Mouse (Mus musculus) adrenal gland, postnatal 14 days (tissue): ENCODE results near the gene Ube2a. TPM values are rescaled to one million over a fixed set of nuclear protein-coding genes. Genes with fewer than 3 reads are reported as not detected.

Experiments used
- DNase-seq: peaks from one replicate; pipeline ENCODE4 v3.0.0; 2021; ENCODE audit warnings: mixed read lengths
- long read RNA-seq, 2 experiments: library from polyadenylated mRNA; stranded (forward); transcript quantifications; one replicate each; pipeline ENCODE4 v2.0.0; 2021
- total RNA-seq: library from RNA; stranded (reverse); gene quantifications from 2 replicates; pipeline ENCODE4 v1.2.3, GENCODE M21; 2021

Gene Ube2a
- total RNA-seq, result 62.5 and 64.4 TPM in 2 replicates
- long read RNA-seq, experiment 1, transcript Ube2a-201 (6 exons, 1,732 nt), result major isoform, 46 of 50 reads
- long read RNA-seq, experiment 1, partial matches to known transcripts, result 1 of 50 reads
- long read RNA-seq, experiment 1, other reads (novel, unspliced or antisense), result 1 of 50 reads
- long read RNA-seq, experiment 2, transcript Ube2a-201 (6 exons, 1,732 nt), result major isoform, 56 of 57 reads
- long read RNA-seq, experiment 2, partial matches to known transcripts, result 0 of 57 reads
- long read RNA-seq, experiment 2, other reads (novel, unspliced or antisense), result 0 of 57 reads

DNA sequence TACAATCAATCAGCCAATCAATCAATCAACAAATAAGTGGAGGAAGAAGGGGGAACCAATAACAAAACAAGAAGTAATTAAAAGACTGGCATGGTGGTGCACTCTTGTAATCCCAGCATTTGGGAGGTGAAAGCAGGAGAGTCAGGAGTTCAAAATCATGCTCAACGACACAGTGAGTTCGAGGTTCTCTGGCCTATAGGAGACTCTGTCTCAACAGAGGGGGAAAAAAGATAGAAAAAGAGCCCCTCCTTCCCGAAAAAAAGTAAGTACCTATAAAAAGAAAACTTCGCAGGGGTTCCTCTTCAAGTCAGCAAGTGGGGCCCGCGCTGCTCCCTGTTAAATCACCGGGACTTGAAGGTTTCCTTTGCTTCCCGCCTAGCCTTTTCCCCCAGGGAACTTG is at the start of gene Ube2a, which contains the start of gene C330007P06Rik:
Gene Ube2a (plus strand): TSS at position 136 of the 400 bp plus-strand sequence.
Gene C330007P06Rik (minus strand): TSS at position 347 of the 400 bp plus-strand sequence.
- no peak for DNase-seq

DNA sequence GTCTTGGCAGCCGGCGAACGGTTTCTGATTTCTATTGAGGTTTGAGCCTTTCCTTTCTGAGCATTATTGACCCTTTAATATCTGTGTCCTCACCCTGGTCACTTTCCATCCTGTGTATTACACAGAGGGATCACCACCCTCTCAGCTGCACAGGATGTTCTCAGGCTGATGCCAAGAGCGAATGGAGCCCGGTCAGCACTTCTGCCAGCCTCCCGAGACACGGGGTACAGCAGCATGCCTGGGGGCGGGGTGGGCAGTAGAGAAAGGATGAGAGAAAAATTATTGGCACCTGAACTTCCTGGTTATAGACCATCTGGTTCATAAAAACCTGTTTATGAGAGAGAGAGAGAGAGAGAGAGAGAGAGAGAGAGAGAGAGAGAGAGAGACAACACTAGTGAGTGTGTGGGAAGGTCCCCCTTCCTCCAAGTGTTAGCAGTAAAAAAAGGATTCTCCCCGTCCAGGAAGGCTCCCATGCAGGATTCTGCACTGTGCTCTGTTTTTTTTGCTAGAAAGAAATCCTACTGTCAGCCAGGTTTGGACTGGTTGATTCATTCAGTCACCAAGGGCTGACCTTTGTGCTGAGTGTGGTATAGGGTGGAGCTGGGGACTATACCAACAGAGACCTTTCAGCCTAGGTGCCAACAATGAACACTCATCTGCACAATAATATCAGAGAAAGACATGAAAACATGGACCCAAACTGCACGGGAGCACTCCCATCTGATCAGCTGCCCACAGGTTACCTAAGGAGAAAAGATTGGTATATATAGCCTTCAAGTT is 49.6 kb upstream of the Ube2a start:
- DNase-seq, result no peak

GRCm38 (mm10) chrX:36825032-36825431 is 48.7 kb upstream of the Ube2a start:
- DNase-seq, result peak; percentile 45

GRCm38 (mm10) chrX:36826873-36827272 is 46.8 kb upstream of the Ube2a start:
- no peak for DNase-seq

DNA sequence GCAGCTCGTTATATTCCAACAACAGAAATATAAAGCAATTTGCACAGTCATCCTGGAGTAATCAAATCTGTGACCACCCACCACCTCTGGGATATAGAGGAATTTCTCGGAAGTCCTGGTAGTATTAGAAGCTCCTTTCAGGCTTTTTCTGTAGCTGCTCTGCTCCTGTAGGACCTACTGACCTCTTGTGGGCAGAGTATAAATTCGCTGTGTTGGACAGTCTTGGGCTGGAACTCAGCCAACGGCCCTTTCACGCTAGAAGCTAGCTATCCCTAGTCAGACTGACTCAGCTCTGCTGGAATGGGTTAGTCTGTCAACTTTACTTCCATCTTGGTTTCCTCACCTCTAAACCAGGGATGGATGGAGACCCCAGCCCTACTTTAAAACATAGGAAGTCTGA is 43.4 kb upstream of the Ube2a start:
- peak; percentile 80 for DNase-seq

DNA sequence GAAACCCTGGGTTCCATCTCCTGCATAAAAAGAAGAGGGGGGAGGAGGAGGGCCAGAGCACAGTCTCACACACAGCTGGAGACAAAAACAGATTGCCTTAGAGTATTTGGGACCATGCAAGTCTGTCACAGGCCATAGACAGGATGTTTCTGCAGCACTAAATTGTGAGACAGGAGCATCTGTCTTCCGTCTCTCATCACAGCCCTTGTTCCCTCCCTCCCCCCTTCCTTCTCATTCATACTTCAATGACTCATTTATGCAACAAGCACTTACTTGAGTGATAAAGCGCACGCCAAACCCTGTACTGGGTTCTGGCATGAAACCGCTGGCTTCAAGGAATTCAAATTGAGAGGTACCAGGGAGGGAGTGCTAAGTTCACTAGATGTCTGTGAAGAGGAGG is 42.1 kb upstream of the Ube2a start:
- no peak for DNase-seq

DNA sequence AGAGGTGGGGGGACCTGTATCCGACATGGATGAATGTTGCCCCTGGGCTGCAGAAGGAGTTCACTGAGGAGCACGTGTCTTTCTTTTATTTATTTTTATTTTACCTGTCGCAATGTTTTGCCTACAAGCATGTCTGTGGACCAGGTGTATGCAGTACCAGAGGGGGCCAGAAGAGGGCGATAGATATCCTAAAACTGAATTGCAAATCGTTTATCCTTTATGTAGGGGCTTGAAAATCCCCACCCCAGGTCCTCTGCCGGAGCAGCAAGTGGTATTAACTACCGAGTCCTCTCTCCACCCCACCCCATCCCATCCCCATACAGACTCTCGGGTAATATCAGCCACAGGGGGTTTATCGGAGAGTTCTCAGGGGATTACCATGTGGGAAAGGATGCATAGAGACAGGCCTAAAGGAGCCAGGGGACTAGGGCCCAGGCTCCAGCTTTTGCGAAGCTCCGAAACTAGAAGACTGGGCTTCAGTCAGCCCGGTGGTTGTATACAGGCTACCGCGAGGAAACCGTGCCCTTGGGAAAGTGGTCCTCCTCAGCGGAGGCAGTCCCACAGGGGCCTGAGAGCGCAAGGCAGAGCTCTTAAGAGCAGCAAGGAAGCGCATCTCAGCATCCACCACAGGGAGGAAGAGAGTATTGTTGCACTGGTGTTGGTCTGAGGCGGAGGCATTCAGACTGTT is 40.2 kb upstream of the Ube2a start:
- DNase-seq, result peak; percentile 71

GRCm38 (mm10) chrX:36837069-36837676 is 36.5 kb upstream of the Ube2a start:
- no peak for DNase-seq

DNA sequence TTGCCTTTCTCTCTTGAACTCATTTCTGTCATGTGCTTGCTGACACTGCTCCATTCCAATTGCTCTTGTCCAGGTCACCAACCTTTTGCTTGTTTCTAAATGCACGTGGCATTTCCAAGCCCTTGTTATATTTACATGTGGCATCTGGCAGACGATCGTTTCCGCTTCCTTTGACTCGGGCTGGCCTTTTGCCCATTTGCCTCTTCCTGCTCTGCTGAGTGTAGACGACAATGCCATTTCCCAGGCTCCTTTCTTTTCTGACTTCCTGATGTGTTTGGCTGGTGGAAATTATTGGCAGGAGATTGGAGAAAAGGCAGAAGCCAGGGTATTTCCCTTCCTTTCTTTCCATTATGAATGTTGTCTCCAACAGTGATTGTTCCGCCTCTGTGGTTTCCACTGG is 34.3 kb upstream of the Ube2a start:
- DNase-seq, result peak; percentile 63

DNA sequence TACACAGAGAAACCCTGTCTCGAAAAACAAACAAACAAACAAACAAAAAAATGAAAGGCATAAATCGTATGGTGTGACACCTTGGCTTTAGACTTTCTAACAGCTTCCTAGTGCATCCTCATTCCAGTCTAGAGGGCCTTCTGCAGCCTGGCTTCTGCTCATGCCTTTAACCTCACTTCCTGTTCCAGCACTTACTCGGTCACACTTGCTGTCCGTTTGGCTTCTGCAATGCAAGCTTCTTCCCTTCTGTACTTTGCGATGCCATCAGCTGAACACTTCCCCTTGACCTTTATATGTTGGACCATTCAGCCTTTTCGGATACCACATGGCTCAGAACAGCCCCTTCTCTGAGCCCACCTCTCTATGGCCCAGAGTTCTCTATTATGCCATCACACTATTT is 32.0 kb upstream of the Ube2a start:
- DNase-seq, result no peak

GRCm38 (mm10) chrX:36843346-36843990 is 30.2 kb upstream of the Ube2a start:
- peak; percentile 66 for DNase-seq

DNA sequence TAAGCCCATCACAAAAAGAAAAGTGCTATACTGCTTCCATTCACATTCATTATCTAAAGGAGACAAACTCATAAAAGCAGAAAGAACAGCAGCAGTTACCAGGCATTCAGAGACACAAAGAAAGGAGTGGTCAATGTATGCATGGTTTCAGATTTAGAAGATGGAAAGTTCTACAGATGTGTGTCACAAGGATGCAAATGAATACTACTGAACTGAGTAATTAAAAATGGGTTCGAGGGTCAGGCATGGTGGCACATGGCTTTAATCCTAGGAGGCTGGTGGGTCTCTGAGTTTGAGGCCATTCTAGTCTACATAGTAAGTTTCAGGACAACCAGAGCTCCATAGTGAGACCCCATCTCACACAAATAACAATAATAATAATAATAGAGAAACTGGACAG is 26.5 kb upstream of the Ube2a start:
- DNase-seq, result no peak

DNA sequence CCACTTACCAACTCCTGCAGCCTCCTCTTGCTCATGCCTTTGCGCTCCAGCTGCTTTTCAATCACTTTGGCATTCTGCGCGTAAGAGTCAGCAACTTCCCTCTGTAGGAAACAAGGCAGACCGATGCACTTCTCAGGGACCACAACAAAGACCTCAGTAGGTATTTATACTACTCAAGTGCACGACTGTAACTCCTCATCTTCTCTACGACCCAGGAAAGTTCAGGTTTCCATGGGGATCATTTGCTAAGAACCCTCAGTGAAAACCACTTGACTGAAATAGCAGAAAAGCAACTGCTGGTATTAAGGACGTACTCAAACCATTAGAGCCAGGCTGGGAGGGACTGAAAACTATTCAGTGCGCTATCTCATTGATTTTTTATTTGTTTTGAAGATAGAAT is 21.1 kb upstream of the Ube2a start:
- no peak for DNase-seq

GRCm38 (mm10) chrX:36863766-36864608 is 9.7 kb upstream of the Ube2a start:
- DNase-seq, result peak; percentile 87

- no peak for DNase-seq
Measured at GRCm38 (mm10) chrX:36864609-36865328, 8.9 kb upstream of the Ube2a start.

GRCm38 (mm10) chrX:36870372-36870771 is 3.3 kb upstream of the Ube2a start:
- no peak for DNase-seq

GRCm38 (mm10) chrX:36874178-36874696 is 537 bp downstream of the Ube2a start:
- peak; percentile 95 for DNase-seq

DNA sequence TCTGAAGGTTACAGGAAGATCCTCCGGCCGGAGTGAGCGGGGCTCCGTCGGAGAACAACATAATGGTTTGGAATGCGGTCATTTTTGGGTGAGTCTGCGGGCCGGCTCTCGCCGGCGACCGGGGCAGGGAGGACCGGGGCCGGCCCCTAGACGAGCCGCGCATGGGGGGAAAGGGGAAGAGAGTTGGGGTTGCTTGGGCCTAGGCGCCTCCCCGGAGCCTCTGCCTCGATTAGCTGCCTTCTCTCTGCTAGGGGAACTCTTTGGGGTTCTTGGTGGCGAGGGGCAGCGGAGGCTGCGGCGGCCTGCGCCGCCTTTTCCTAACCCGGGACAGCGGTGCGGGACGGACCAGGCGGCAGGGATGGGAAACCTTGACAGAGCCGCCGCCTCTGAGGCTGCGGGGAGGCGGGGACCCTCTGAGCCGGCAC is 1.0 kb downstream of the Ube2a start:
- DNase-seq, result no peak

GRCm38 (mm10) chrX:36884719-36885118 is 11.0 kb downstream of the Ube2a start:
- peak; percentile 29 for DNase-seq

GRCm38 (mm10) chrX:36898931-36899330 is 25.2 kb downstream of the Ube2a start:
- DNase-seq, result peak; percentile 31
